Mouse (Mus musculus): ENCODE results near the gene Eif4g1. TPM values are rescaled to one million over a fixed set of nuclear protein-coding genes. Genes with fewer than 3 reads are reported as not detected.

The Eif4g1 gene
- polyA plus RNA-seq, 1 experiment from 2014 or later = 137 TPM

GRCm38 (mm10) chr16:20721808-20722207 is 53.7 kb downstream of the Eif4g1 start:
- peaks cover 21% of the 10 kb centered on the region for H3K36me3 ChIP-seq
- H3K4me1 ChIP-seq = peaks cover 17% of the 10 kb centered on the region
- no peak overlapping the region for H3K4me2 ChIP-seq (replicated peaks)
- H3K9ac ChIP-seq (replicated peaks) = no peak overlapping the region
- H3K4me3 ChIP-seq = no peak overlapping the region
- no peak for ATAC-seq (replicated peaks)
- H3K9me3 ChIP-seq = no peaks in the 10 kb centered on the region
- 88% methylated on average over 10 of the region's 10 CpGs for WGBS
- no peaks in the 10 kb centered on the region for H3K27me3 ChIP-seq
- no peak overlapping the region for H3K27ac ChIP-seq (replicated peaks)

DNA sequence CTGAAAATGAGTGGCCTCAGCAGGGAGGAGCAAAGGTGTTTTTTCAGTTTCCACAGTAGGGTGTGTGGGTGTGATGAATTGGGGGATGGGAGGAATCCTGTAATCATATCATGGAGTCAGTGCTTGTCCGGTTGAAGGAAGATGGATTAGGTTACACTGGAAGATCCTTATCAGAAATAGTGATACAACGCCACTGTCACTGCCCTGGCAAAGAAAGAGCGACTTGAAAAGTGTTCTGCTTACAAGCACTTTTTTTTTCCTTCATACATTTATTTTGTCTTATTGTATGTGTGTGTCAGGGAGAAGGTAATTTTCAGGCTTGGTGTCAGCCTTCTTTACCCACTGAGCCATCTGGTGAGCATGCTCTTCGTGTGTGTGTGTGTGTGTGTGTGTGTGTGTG is 54.6 kb downstream of the Eif4g1 start:
- H3K4me3 ChIP-seq = no peak overlapping the region
- H3K27ac ChIP-seq (replicated peaks) = no peak overlapping the region
- no peaks in the 10 kb centered on the region for H3K27me3 ChIP-seq
- H3K4me2 ChIP-seq (replicated peaks) = no peak overlapping the region
- peaks cover 21% of the 10 kb centered on the region for H3K36me3 ChIP-seq
- WGBS = 90% methylated on average over 4 of the region's 4 CpGs
- H3K9ac ChIP-seq (replicated peaks) = no peak overlapping the region
- H3K4me1 ChIP-seq = peaks cover 10% of the 10 kb centered on the region
- no peak for ATAC-seq (replicated peaks)
- no peaks in the 10 kb centered on the region for H3K9me3 ChIP-seq

GRCm38 (mm10) chr16:20723247-20723646 is 55.1 kb downstream of the Eif4g1 start:
- Histone ChIP-seq H3K9ac (replicated peaks) (no peak overlapping the region), H3K36me3 (peaks cover 21% of the 10 kb centered on the region), H3K4me1 (peaks cover 7% of the 10 kb centered on the region), H3K4me2 (replicated peaks) (no peak overlapping the region), H3K4me3 (no peak overlapping the region), H3K27me3 (no peaks in the 10 kb centered on the region), H3K9me3 (no peaks in the 10 kb centered on the region), H3K27ac (replicated peaks) (no peak overlapping the region)
- WGBS = 84% methylated on average over 4 of the region's 4 CpGs
- no peak for ATAC-seq (replicated peaks)

DNA sequence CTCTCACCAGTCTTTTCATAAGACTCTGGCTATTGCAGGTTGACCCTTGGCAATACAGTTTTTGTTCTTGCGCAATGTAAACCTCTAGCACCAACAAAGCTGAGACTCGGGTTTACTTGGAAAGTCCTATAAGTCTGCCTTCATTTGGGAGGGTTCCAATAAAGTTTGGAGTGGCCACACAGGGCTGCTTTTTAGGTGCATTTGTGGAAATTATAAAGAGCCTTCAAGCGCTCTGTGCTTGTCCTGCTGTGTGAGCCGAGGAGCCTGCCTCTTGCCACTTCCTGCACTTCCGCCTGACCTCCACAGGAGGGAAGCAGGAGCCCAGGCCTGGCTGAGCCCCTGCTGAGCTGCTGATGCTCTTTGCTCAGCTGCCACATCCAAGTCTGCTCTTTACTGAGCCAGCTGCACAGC is 56.2 kb downstream of the Eif4g1 start:
- H3K27ac ChIP-seq (replicated peaks) = no peak overlapping the region
- no peaks in the 10 kb centered on the region for H3K9me3 ChIP-seq
- peaks cover 21% of the 10 kb centered on the region for H3K36me3 ChIP-seq
- WGBS = 40% methylated on average over 5 of the region's 5 CpGs
- H3K4me3 ChIP-seq = no peak overlapping the region
- H3K4me2 ChIP-seq (replicated peaks) = no peak overlapping the region
- no peaks in the 10 kb centered on the region for H3K4me1 ChIP-seq
- H3K9ac ChIP-seq (replicated peaks) = no peak overlapping the region
- no peaks in the 10 kb centered on the region for H3K27me3 ChIP-seq
- ATAC-seq (replicated peaks) = 0 out of 2 replicates have a peak, but pooled peaks have one; percentile 43

DNA sequence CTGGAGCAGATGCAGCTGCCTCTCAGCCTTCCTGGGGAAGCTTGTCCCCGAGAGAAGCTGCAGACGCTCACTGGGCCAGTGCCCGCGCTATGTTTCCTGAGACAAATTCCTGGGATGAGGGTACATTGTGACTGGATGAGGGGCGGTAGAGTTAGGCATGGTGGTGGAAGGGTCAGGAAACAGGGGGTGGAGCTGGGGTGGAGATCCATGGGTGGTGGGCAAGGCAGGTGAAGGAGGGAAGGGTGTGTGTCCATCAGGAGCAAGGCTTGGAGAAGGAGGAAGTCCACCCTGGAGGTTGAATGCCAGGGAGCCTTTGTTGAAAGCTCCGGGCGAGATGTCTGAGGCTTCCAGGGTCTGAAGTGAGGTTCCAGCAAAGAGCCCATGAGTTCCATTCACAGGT is 57.2 kb downstream of the Eif4g1 start:
- Histone ChIP-seq H3K4me1 (no peaks in the 10 kb centered on the region), H3K4me2 (replicated peaks) (no peak overlapping the region), H3K4me3 (no peak overlapping the region), H3K27me3 (no peaks in the 10 kb centered on the region), H3K9ac (replicated peaks) (no peak overlapping the region), H3K9me3 (no peaks in the 10 kb centered on the region), H3K36me3 (peaks cover 21% of the 10 kb centered on the region), H3K27ac (replicated peaks) (no peak overlapping the region)
- WGBS = 90% methylated on average over 7 of the region's 7 CpGs
- no peak for ATAC-seq (replicated peaks)

- 81% methylated on average over 4 of the region's 4 CpGs for WGBS
- no peaks in the 10 kb centered on the region for H3K27me3 ChIP-seq
- ATAC-seq (replicated peaks) = no peak
- H3K36me3 ChIP-seq = peaks cover 17% of the 10 kb centered on the region
- no peak overlapping the region for H3K27ac ChIP-seq (replicated peaks)
- no peaks in the 10 kb centered on the region for H3K9me3 ChIP-seq
- H3K4me2 ChIP-seq (replicated peaks) = no peak overlapping the region
- H3K9ac ChIP-seq (replicated peaks) = no peak overlapping the region
- no peaks in the 10 kb centered on the region for H3K4me1 ChIP-seq
- no peak overlapping the region for H3K4me3 ChIP-seq
Measured at GRCm38 (mm10) chr16:20725750-20726149, 57.6 kb downstream of the Eif4g1 start.

DNA sequence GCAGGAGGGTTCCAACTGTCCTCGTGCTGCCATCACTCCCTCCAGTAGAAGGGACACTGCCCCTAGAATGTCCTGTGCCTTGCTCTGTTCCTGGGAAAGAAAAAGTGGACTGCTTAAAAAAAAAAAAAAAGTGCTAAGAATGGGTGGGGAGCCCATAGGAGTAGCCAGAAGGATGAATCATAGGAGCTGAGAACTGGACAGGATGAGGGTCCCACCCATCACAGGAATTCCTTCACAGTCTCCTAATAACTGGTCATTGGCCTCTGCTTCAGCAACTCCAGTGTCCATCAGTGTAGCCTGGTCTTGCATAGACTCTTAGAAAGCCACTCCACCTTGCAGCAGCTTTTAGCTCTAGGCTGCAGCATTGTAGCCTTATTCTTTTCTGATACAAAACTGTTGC is 58.3 kb downstream of the Eif4g1 start:
- ATAC-seq (replicated peaks) = no peak
- no peak overlapping the region for H3K4me3 ChIP-seq
- H3K36me3 ChIP-seq = peaks cover 12% of the 10 kb centered on the region
- H3K4me2 ChIP-seq (replicated peaks) = no peak overlapping the region
- no peak overlapping the region for H3K27ac ChIP-seq (replicated peaks)
- no peaks in the 10 kb centered on the region for H3K9me3 ChIP-seq
- WGBS = 59% methylated on average over 1 of the region's 1 CpGs
- no peaks in the 10 kb centered on the region for H3K27me3 ChIP-seq
- H3K4me1 ChIP-seq = no peaks in the 10 kb centered on the region
- no peak overlapping the region for H3K9ac ChIP-seq (replicated peaks)

- Histone ChIP-seq H3K4me3 (no peak overlapping the region), H3K27me3 (peaks cover 18% of the 10 kb centered on the region)
- WGBS = 39% methylated on average over 5 of the region's 5 CpGs
Measured at GRCm38 (mm10) chr16:20730293-20730711, 62.2 kb downstream of the Eif4g1 start.

GRCm38 (mm10) chr16:20731688-20732087 is 63.6 kb downstream of the Eif4g1 start:
- no peak for ATAC-seq (replicated peaks)
- peak overlapping the region; percentile 46; the same call in 1 of the 2 replicates for H3K27ac ChIP-seq (replicated peaks)
- H3K27me3 ChIP-seq = peaks cover 22% of the 10 kb centered on the region
- no peaks in the 10 kb centered on the region for H3K9me3 ChIP-seq
- H3K9ac ChIP-seq (replicated peaks) = no peak overlapping the region
- 60% methylated on average over 5 of the region's 5 CpGs for WGBS
- H3K36me3 ChIP-seq = no peaks in the 10 kb centered on the region
- no peak overlapping the region for H3K4me2 ChIP-seq (replicated peaks)
- H3K4me3 ChIP-seq = no peak overlapping the region
- H3K4me1 ChIP-seq = peaks cover 20% of the 10 kb centered on the region

More at GRCm38 (mm10) chr16:20730293-20730711, 62.2 kb downstream of the Eif4g1 start:
- peaks cover 20% of the 10 kb centered on the region for H3K4me1 ChIP-seq
- H3K9ac ChIP-seq (replicated peaks) = no peak overlapping the region
- no peaks in the 10 kb centered on the region for H3K9me3 ChIP-seq
- no peak overlapping the region for H3K4me2 ChIP-seq (replicated peaks)
- H3K27ac ChIP-seq (replicated peaks) = no peak overlapping the region
- H3K36me3 ChIP-seq = no peaks in the 10 kb centered on the region
- ATAC-seq (replicated peaks) = no peak

DNA sequence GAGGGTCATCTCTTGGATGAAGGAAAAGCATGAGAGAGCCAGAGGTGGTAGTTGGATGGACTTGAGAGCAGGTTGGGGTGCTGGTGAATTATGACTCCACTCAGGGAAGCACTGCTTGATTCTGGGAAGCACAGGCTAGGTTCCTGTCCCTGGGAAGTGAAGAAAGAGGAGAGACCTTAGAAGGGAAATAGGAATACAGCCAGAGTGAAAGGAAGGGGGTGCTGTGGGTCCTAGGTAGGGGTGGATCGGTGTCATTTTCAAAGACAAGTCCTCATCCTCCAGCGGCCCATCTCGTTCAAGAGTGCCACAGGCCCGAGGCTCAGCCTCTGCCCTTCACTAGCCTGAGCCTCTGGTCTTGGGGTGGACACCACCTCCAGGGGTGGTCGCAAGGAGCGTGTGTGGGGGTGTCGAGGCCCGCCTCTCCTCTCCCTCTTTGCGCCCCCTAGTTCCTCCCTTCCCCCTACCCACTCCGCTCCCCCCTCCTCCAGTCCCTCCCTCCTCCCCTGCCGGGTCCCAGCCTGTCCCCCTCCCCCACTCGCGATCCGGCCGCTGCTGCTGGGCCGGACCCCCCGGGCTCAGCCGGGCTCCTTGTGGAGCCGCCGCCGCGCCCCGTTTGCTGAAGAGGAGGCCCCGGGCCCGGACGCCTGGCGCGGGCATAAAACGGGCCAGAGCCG is 64.3 kb downstream of the Eif4g1 start:
- H3K4me2 ChIP-seq (replicated peaks) = peak overlapping the region; percentile 90
- WGBS = under 1% methylated on average over 30 of the region's 30 CpGs
- no peaks in the 10 kb centered on the region for H3K36me3 ChIP-seq

DNA sequence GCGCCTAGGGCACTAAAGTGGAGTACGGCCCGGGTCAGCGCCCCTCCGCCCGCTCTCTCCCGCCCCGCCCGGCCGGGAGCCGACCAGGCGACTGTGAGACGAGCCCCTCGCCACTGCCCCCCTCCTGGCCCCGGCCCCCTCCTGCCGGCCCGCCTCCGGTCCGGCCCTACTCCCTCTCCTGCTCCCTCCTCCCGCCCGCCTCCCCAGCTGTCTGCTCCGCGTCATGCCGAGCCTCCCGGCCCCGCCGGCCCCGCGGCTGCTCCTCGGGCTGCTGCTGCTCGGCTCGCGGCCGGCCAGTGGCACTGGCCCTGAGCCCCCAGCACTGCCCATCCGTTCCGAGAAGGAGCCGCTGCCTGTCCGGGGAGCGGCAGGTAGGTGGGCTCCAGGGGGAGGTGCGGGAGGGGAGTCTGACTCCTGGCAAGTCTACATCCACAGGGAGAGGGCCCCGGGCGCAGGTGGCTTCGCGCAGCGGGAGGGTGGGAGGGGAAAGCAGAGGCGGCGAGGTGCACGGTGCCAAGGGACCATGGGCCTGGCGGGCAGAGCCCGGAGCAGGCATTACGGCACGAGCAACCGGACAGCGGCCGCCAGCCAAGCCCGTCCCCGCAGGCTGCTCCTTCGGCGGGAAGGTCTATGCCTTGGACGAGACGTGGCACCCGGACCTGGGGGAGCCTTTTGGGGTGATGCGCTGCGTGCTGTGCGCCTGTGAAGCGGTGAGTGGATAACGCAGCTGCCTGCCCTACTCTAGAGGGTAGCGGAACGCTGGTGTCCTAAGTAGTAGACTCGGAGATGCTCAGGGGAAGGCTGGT is 65.0 kb downstream of the Eif4g1 start, which contains the start of gene Chrd:
Gene Chrd (plus strand): TSS at position 203 of the 806 bp plus-strand sequence.
- Histone ChIP-seq H3K4me1 (peaks cover 20% of the 10 kb centered on the region), H3K4me2 (replicated peaks) (peak within 1 kb of the TSS; percentile 90), H3K9ac (replicated peaks) (peak within 1 kb of the TSS; percentile 79), H3K4me3 (peak within 1 kb of the TSS; percentile 74), H3K27ac (replicated peaks) (peak within 1 kb of the TSS; percentile 44), H3K27me3 (peaks cover 22% of the 10 kb centered on the region), H3K9me3 (no peaks in the 10 kb centered on the region), H3K36me3 (no peaks in the 10 kb centered on the region)
- ATAC-seq (replicated peaks) = peak; percentile 77
- WGBS = under 1% methylated on average over 58 of the region's 70 CpGs

More for the DNA sequence above, 64.3 kb downstream of the Eif4g1 start:
- H3K27ac ChIP-seq (replicated peaks) = peak overlapping the region; percentile 44
- peaks cover 20% of the 10 kb centered on the region for H3K4me1 ChIP-seq
- peaks cover 22% of the 10 kb centered on the region for H3K27me3 ChIP-seq
- peak overlapping the region; percentile 79 for H3K9ac ChIP-seq (replicated peaks)
- H3K4me3 ChIP-seq = peak overlapping the region; percentile 74
- H3K9me3 ChIP-seq = no peaks in the 10 kb centered on the region
- peak; percentile 49 for ATAC-seq (replicated peaks)

All from forebrain, embryonic 15.5 days (tissue).